Mouse (Mus musculus) hindbrain, postnatal 0 days (tissue): ENCODE measurements around the gene Tmem204. TPM values are rescaled to one million over a fixed set of nuclear protein-coding genes. Genes with fewer than 3 reads are reported as not detected.

Source experiments
- ATAC-seq: fragments of 200-750 bp; cut with Nextera tagmentation; 2 replicates; pipeline ENCODE4 v1.8.0; 2017; ENCODE audit warnings: mild to moderate bottlenecking, moderate TSS enrichment, moderate library complexity
- DNase-seq: peaks from one replicate; pipeline ENCODE4 v3.0.0-alpha.2; 2015; ENCODE audit warnings: low spot score
- H3K27ac ChIP-seq: fragments of 300-500 bp; sonication (generic); 2 replicates; pipeline ENCODE4 v1.5.1; 2014; ENCODE audit warnings: mild to moderate bottlenecking
- H3K27me3 ChIP-seq: fragments of 300-500 bp; sonication (generic); 2 replicates; pipeline ENCODE4 v1.6.1; 2014; ENCODE audit warnings: low read length, mixed read lengths; ENCODE audit not compliant: insufficient read depth
- H3K36me3 ChIP-seq: fragments of 300-500 bp; sonication (generic); 2 replicates; pipeline ENCODE4 v1.6.1; 2014; ENCODE audit warnings: low read length, mixed read lengths; ENCODE audit not compliant: insufficient read depth
- H3K4me1 ChIP-seq: fragments of 300-500 bp; sonication (generic); 2 replicates; pipeline ENCODE4 v1.6.1; 2014; ENCODE audit warnings: antibody characterized with exemption, low read length, mixed read lengths; ENCODE audit not compliant: insufficient read depth
- H3K4me2 ChIP-seq: fragments of 300-500 bp; sonication (generic); 2 replicates; pipeline ENCODE4 v1.6.1; 2014; ENCODE audit warnings: low read depth, mild to moderate bottlenecking, low read length, moderate library complexity, mixed read lengths
- H3K4me3 ChIP-seq: fragments of 300-500 bp; sonication (generic); 2 replicates; pipeline ENCODE4 v1.5.1; 2014; ENCODE audit warnings: low read length
- H3K9ac ChIP-seq: fragments of 300-500 bp; sonication (generic); replicated peaks from 2 replicates; pipeline ENCODE4 v1.6.1; 2014; ENCODE audit warnings: mild to moderate bottlenecking, low read length, moderate library complexity, mixed read lengths
- H3K9me3 ChIP-seq: fragments of 300-500 bp; sonication (generic); 2 replicates; pipeline ENCODE4 v1.6.1; 2016; ENCODE audit warnings: low read length, mixed read lengths
- CTCF ChIP-seq: IDR thresholded peaks from 2 replicates; pipeline ENCODE4 v1.5.1; 2016; ENCODE audit warnings: antibody characterized with exemption, control low read depth, low read depth
- WGBS: fragments of 180-500 bp; shearing (Covaris S2); extraction: QIAGEN DNeasy Blood & Tissue Kit; methylation state at CpG from one replicate; pipeline ENCODE4 v1.1.7; 2014; 5-methylcytosine and 5-hydroxymethylcytosine counted together
- polyA plus RNA-seq: library from polyadenylated mRNA; unstranded; fragments of >200 nt; fragmentation: Nextera tagmentation; extraction: Ambion mirVana; gene quantifications from 2 replicates; pipeline ENCODE4 v1.2.1, GENCODE M21; 2015
- total RNA-seq: library from RNA; depleted of rRNA; stranded (reverse); fragments of >200 nt; gene quantifications from 2 replicates; pipeline ENCODE4 v1.2.3, GENCODE M21; 2014

Tmem204 gene
- total and polyA plus RNA-seq, 2 experiments from 2014 or later = 11.7 to 21.5 TPM

- H3K4me1 ChIP-seq = no peaks in the 10 kb centered on the region
- ATAC-seq (no peak), DNase-seq (peak; percentile 30)
- 82% methylated on average over 12 of the region's 12 CpGs for WGBS
- no peak overlapping the region for H3K4me2 ChIP-seq
- no peaks in the 10 kb centered on the region for H3K27me3 ChIP-seq
- no peak overlapping the region for H3K4me3 ChIP-seq
- TF ChIP-seq CTCF = no peak
- H3K36me3 ChIP-seq = peaks cover 8% of the 10 kb centered on the region; the same call in 1 of the 2 replicates
- H3K9me3 ChIP-seq = no peaks in the 10 kb centered on the region
- 0 out of 2 replicates have a peak overlapping the region, but pooled peaks have one; percentile 17 for H3K27ac ChIP-seq
- no peak overlapping the region for H3K9ac ChIP-seq
These were observed 19.5 kb downstream of the Tmem204 start for GRCm38 (mm10) chr17:25063872-25064271.

- Histone ChIP-seq H3K9ac (no peak overlapping the region), H3K9me3 (no peaks in the 10 kb centered on the region), H3K27me3 (no peaks in the 10 kb centered on the region), H3K4me3 (no peak overlapping the region), H3K36me3 (peaks cover 12% of the 10 kb centered on the region; the same call in 1 of the 2 replicates), H3K4me2 (no peak overlapping the region), H3K27ac (no peak overlapping the region), H3K4me1 (no peaks in the 10 kb centered on the region)
- DNase-seq = no peak
- 71% methylated on average over 4 of the region's 4 CpGs for WGBS
- no peak for ATAC-seq
- TF ChIP-seq CTCF = no peak
These were observed 20.1 kb downstream of the Tmem204 start for GRCm38 (mm10) chr17:25063261-25063660.

- no peak for DNase-seq
- 90% methylated on average over 6 of the region's 6 CpGs for WGBS
- Histone ChIP-seq H3K4me2 (no peak overlapping the region), H3K4me1 (no peaks in the 10 kb centered on the region), H3K9ac (no peak overlapping the region), H3K36me3 (peaks cover 41% of the 10 kb centered on the region), H3K4me3 (no peak overlapping the region), H3K9me3 (no peaks in the 10 kb centered on the region), H3K27ac (no peak overlapping the region), H3K27me3 (no peaks in the 10 kb centered on the region)
- ATAC-seq = no peak
- no peak for TF ChIP-seq CTCF
These were observed 26.4 kb downstream of the Tmem204 start for GRCm38 (mm10) chr17:25057041-25057440.

- H3K4me2 ChIP-seq = no peak overlapping the region
- DNase-seq (no peak), ATAC-seq (no peak)
- no peaks in the 10 kb centered on the region for H3K27me3 ChIP-seq
- no peak overlapping the region for H3K27ac ChIP-seq
- no peak overlapping the region for H3K9ac ChIP-seq
- no peak for TF ChIP-seq CTCF
- no peaks in the 10 kb centered on the region for H3K9me3 ChIP-seq
- H3K36me3 ChIP-seq = peaks cover 46% of the 10 kb centered on the region
- WGBS = 84% methylated on average over 9 of the region's 9 CpGs
- H3K4me3 ChIP-seq = no peak overlapping the region
- no peaks in the 10 kb centered on the region for H3K4me1 ChIP-seq
These were observed 30.1 kb downstream of the Tmem204 start for GRCm38 (mm10) chr17:25053274-25053673.

GRCm38 (mm10) chr17:25047143-25047542 is 36.2 kb downstream of the Tmem204 start:
- H3K4me2 ChIP-seq = no peak overlapping the region
- H3K4me3 ChIP-seq = no peak overlapping the region
- H3K27me3 ChIP-seq = no peaks in the 10 kb centered on the region
- no peak overlapping the region for H3K27ac ChIP-seq
- no peak overlapping the region for H3K9ac ChIP-seq
- H3K9me3 ChIP-seq = no peaks in the 10 kb centered on the region
- peaks cover 17% of the 10 kb centered on the region for H3K36me3 ChIP-seq
- no peak for TF ChIP-seq CTCF
- no peak for DNase-seq
- WGBS = 92% methylated on average over 5 of the region's 6 CpGs
- no peaks in the 10 kb centered on the region for H3K4me1 ChIP-seq
- no peak for ATAC-seq

- no peak overlapping the region for H3K9ac ChIP-seq
- no peaks in the 10 kb centered on the region for H3K9me3 ChIP-seq
- ATAC-seq = no peak
- peaks cover 12% of the 10 kb centered on the region; the same call in 1 of the 2 replicates for H3K36me3 ChIP-seq
- WGBS = 89% methylated on average over 4 of the region's 4 CpGs
- no peaks in the 10 kb centered on the region for H3K27me3 ChIP-seq
- H3K27ac ChIP-seq = no peak overlapping the region
- no peak for TF ChIP-seq CTCF
- no peak overlapping the region for H3K4me2 ChIP-seq
- DNase-seq = no peak
- H3K4me3 ChIP-seq = no peak overlapping the region
- H3K4me1 ChIP-seq = no peaks in the 10 kb centered on the region
These were observed 38.1 kb downstream of the Tmem204 start for GRCm38 (mm10) chr17:25045281-25045680.

- no peak for ATAC-seq
- H3K36me3 ChIP-seq = peaks cover 10% of the 10 kb centered on the region; the same call in 1 of the 2 replicates
These were observed 38.5 kb downstream of the Tmem204 start for GRCm38 (mm10) chr17:25044879-25045278.

More at GRCm38 (mm10) chr17:25044879-25045278, 38.5 kb downstream of the Tmem204 start:
- Histone ChIP-seq H3K4me3 (no peak overlapping the region), H3K9ac (no peak overlapping the region), H3K27ac (no peak overlapping the region), H3K9me3 (no peaks in the 10 kb centered on the region), H3K27me3 (no peaks in the 10 kb centered on the region), H3K4me1 (no peaks in the 10 kb centered on the region), H3K4me2 (no peak overlapping the region)
- 80% methylated on average over 7 of the region's 7 CpGs for WGBS
- TF ChIP-seq CTCF = no peak
- no peak for DNase-seq
